Mouse (Mus musculus) T-helper 1 cell (primary cell): Measurements from ENCODE around the gene Six2.

ENCODE experiments used
- in situ Hi-C: fragments of 300-600 bp; cut with MboI, MseI; formaldehyde crosslinking; loops from one replicate; pipeline ENCODE4 v1.15.1; 2025; ENCODE audit warnings: high pct_unique_total_duplicates

The Six2 gene

DNA sequence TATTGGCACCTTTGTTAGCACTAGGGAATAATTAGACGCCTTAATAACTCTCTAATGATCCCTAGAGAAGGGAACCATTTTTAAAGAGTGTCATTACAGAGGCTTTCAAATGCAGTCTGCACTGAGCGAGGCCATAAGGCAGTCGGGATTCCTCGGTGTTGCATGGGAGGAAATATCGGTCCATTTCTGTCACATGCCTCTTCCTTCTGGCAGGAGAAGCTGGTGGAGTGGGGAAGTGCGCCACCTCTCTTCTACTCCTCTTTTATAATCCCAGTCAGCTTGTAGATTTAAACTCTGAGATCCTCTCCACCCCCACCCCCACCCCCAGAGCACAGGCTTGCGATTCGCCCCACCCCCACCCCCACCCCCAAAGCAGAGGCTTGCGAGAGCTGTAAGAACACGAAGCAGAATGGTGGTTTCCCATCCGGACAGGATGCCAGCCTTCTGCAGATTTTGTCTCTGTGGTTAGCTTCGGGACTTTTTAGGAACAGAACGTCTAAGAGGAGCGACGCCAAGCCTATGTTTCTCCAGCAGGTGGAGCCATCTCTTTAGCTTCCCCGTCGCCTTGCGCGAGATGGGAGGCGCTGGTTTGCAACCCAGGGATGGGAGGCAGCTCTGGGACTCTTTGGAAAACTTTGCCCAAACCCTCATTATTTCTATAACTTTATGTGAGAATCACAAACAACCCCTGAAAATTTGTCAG, 23.3 kb downstream of the Six2 start:
- in situ Hi-C loops, result no loop called here

DNA sequence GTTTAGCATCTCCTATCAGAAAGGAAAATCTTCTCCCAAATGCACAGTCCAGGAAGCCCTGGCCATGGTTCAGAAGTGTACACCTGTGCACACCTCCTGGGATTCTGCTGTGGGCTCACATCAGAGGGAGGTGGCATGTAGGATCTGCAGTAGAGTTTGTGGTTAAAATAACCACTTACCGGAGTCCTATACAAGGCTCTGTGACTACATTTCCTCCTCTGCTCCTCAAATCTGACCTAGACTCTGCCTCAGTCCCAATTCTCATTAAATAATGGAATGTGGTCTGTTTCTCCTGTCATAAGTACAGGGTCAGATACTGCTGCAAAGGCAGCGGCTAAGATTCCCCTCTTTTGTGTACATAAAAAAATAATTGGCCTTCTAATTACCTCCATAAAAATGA, 23.9 kb downstream of the Six2 start:
- in situ Hi-C loops, result no loop called here

GRCm38 (mm10) chr17:85661521-85661920, 26.6 kb downstream of the Six2 start:
- in situ Hi-C loops, result no loop called here

GRCm38 (mm10) chr17:85660016-85660415, 28.1 kb downstream of the Six2 start:
- in situ Hi-C loops, result no loop called here

DNA sequence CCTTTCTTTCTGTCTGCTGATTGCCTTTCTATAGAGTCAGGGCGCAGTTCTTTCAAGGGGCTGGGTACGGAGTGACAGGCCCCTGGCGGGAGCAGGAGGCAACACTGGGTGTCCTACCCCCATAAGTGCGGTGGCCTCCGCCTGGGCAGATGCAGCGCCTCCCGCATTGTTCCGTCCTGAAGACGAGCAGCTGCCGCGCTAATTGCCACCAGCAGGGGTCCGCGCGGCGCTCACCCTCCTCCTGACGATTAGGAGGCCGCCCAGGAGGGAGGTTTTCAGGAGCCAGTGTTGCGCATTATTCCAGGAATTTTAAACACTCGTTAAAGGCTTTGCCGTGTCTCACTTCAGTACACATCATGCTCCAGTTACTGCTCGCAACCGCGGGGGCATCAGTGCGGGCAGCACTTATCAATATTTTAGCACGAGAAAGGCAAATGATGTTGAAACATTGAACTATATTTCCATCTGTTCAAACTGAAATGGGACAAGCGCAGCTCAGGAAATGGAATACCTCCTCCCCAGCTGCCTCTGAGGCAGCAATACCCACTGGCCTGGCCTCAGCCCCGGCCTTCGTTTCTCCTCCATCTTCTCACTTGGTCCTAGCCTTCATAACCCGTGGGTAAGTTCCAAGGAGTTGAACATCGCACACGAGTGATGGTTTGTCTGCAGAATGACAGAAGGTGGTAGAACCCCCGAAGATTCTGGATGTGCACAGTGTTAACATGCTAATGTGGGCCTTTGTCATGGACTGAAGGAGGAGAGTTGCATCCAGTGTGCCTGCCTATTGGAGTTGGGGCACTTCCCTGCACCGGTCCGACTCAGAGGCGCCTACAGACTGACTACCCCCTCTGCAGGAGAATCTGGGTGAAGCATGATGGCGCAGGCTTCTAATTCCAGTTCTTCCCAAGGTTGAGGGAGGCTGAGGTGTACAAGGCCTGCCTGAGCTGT, 42.1 kb downstream of the Six2 start:
- in situ Hi-C loops, result loop anchor here (25.0 kb wide), 2 partner anchors 959 to 1109 kb away; partner anchors contain the start of genes Abcg5 and Abcg8

GRCm38 (mm10) chr17:85645312-85645711, 42.8 kb downstream of the Six2 start:
- in situ Hi-C loops, result loop anchor here (25.0 kb wide), 2 partner anchors 958 to 1108 kb away; partner anchors contain the start of genes Abcg5 and Abcg8

GRCm38 (mm10) chr17:85637876-85638275, 50.2 kb downstream of the Six2 start:
- in situ Hi-C loops, result loop anchor here (10.0 to 25.0 kb wide), 3 partner anchors 443 to 1101 kb away; partner anchors contain the start of genes Abcg5 and Abcg8
